ENCODE assay signal across 8 mouse cellular contexts in the genomic region with DNA sequence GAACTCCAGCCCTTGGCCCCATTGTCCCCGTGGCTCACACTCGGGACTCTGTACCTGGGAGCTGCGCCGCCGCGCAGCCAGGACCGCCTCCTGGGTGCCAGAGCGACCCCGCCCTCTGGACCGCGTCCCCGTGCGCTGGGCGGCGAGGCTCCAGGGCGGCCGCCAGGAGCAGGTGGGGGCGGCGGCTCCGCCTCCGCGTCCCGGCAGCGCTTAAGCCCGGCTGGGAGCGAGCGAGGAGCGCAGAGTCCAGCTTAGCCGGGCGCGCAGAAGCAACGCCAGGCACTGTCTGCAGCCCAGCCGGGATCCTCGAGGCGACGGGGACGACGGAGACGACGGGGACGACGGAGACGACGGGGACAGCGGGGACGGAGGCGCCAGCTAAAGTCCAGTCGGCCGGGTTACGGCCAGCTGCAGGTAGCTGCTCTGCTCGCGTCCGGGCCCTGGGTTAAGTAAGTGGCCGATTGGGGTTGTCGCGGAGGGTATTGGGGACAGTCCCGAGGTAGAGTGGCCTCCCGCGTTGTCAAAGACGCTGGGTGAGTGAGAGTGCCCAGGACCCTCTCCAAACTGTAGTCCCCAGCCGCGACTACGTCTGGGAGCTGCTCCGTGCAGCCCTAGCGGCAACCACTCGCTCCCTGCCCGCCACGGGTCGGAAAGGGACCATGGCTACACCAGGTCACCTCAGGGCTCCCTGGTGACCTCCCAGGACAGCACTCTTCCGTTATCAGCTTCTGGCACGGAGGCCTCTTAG. TPM values are rescaled to one million over a fixed set of nuclear protein-coding genes. Genes with fewer than 3 reads are reported as not detected.
DNase-seq lines count a peak whose midpoint lies in the region; ATAC-seq and TF ChIP-seq lines count a peak whose summit lies in the region.

Wipf3 (plus strand) TSS at position 157 of the 748 bp plus-strand sequence.

- peak within 1 kb of the TSS; percentile 60 for H3K9ac ChIP-seq in hindbrain, postnatal 0 days (replicated peaks; ENCODE audit: low read length)

- peak; percentile 68 for ATAC-seq in hindbrain, postnatal 0 days
- ATAC-seq in megakaryocyte-erythroid progenitor cell, adult 5-6 weeks (replicated peaks; ENCODE audit: low FRiP score, low TSS enrichment, poor library complexity, severe bottlenecking), result peak; percentile 55

- H3K36me3 ChIP-seq in hindbrain, postnatal 0 days (ENCODE audit: insufficient read depth, low read length), result no peaks in the 10 kb centered on the region

- no peaks in the 10 kb centered on the region for H3K27me3 ChIP-seq in hindbrain, postnatal 0 days (ENCODE audit: insufficient read depth, low read length)

- no peaks in the 10 kb centered on the region for H3K9me3 ChIP-seq in hindbrain, postnatal 0 days (ENCODE audit: low read length)

- H3K4me2 ChIP-seq in hindbrain, postnatal 0 days (ENCODE audit: low read depth, low read length), result peak within 1 kb of the TSS; percentile 91

- no peak within 1 kb of the TSS for H3K27ac ChIP-seq in hindbrain, postnatal 0 days

- peak; percentile 65 to 66 for DNase-seq in adrenal gland, adult 18-20 months (ENCODE audit: low spot score in 2 of 2)
- DNase-seq in cerebellum, postnatal 10 days, result peak; percentile 75 to 77
- peak; percentile 67 for DNase-seq in gastrocnemius, postnatal 14 days
- DNase-seq in hindbrain, postnatal 0 days (ENCODE audit: low spot score), result peak; percentile 64
- peak; percentile 23 to 42 for DNase-seq in left cerebral cortex, postnatal 14 days (ENCODE audit: low spot score in 2 of 2)
- peak; percentile 60 for DNase-seq in skeletal muscle tissue, adult 2 months (ENCODE audit: low read depth, low spot score)
- no peak for DNase-seq in spleen, adult 12 weeks (ENCODE audit: low spot score)

- WGBS in hindbrain, postnatal 0 days, result under 1% methylated on average over 65 of the region's 71 CpGs

- peak within 1 kb of the TSS; percentile 64 for H3K4me3 ChIP-seq in hindbrain, postnatal 0 days (ENCODE audit: low read length)

- intact Hi-C loops in gastrocnemius, postnatal 14 days (cut with DNase I; ENCODE audit: low total_unique reads), result no loop called here
- intact Hi-C loops in left cerebral cortex, postnatal 14 days (cut with DNase I), result loop anchor here (5.0 kb wide), 2 partner anchors 37 to 48 kb away; no protein-coding TSS in a partner anchor

- H3K4me1 ChIP-seq in hindbrain, postnatal 0 days (ENCODE audit: insufficient read depth, low read length), result 0 out of 2 replicates have a peak, but pooled peaks cover 5% of the 10 kb centered on the region

- no peak for TF ChIP-seq CTCF in hindbrain, postnatal 0 days (IDR thresholded peaks at IDR 0.05; ENCODE audit: low read depth)

RNA-seq across cellular contexts. Expression of gene Wipf3, which starts in this region (rescaled TPM):
- total RNA-seq in adrenal gland, adult 18-20 months (2021), result 1 to 10 TPM; 1.1 to 2.9 TPM
- 10 to 100 TPM in 1 of 2 experiments, 1 to 10 TPM in 1; 9.6 to 11.7 TPM for total RNA-seq in gastrocnemius, postnatal 14 days (2021)
- total RNA-seq in hindbrain, postnatal 0 days (2014; rRNA removed), result 1.4 and 4.2 TPM in 2 replicates
- polyA plus RNA-seq in hindbrain, postnatal 0 days (2015; fragmentation: Nextera tagmentation; extraction: Ambion mirVana), result 1.0 TPM in 2 replicates
- 10 to 100 TPM; 51.9 to 62.1 TPM for total RNA-seq in left cerebral cortex, postnatal 14 days (2021)
- not detected in 2 replicates for total RNA-seq in megakaryocyte-erythroid progenitor cell, adult 5-6 weeks (2014; fragmentation: Nextera tagmentation)
- not detected in 2 replicates for total RNA-seq in megakaryocyte-erythroid progenitor cell, adult 5-6 weeks (2017)

Comparison
In these comparisons a context has a peak if more than half of its experiments do, and no peak if none do; other contexts are left out.
1. RNA of gene Wipf3 (total RNA-seq): 51.9 to 62.1 TPM in left cerebral cortex, postnatal 14 days; 9.6 to 11.7 TPM in gastrocnemius, postnatal 14 days, 1.4 to 4.2 TPM in hindbrain, postnatal 0 days, 1.1 to 2.9 TPM in adrenal gland, adult 18-20 months and not detected in megakaryocyte-erythroid progenitor cell, adult 5-6 weeks; every median in the first group is over 4 times any median in the second.
2. Peak in ATAC-seq in megakaryocyte-erythroid progenitor cell, adult 5-6 weeks; RNA of the gene not detected or under 1 TPM.